Comparison of ENCODE assay signal across 8 mouse cellular contexts in genomic region chr6:149057947-149058391, GRCm38 (mm10). TPM values are rescaled to one million over a fixed set of nuclear protein-coding genes. Genes with fewer than 3 reads are reported as not detected.
DNase-seq lines count a peak whose midpoint lies in the region; ATAC-seq and TF ChIP-seq lines count a peak whose summit lies in the region.

No protein-coding gene starts in this region.

- no peak overlapping the region for H3K4me3 ChIP-seq in liver, postnatal 0 days (ENCODE audit: low read depth, low read length)
- H3K4me3 ChIP-seq in midbrain, embryonic 15.5 days, result no peak overlapping the region

- H3K27me3 ChIP-seq in liver, postnatal 0 days (ENCODE audit: insufficient read depth, low read length), result no peaks in the 10 kb centered on the region
- H3K27me3 ChIP-seq in midbrain, embryonic 15.5 days (replicated peaks), result no peaks in the 10 kb centered on the region

- DNase-seq in adrenal gland, adult (ENCODE audit: inconsistent age in 2 of 2, low spot score in 1 of 2), result peak; percentile 25 to 78
- DNase-seq in adrenal gland, postnatal 4 days (ENCODE audit: low spot score in 2 of 2), result no peak
- peak; percentile 9 for DNase-seq in ovary, postnatal 14 days (ENCODE audit: low spot score)
- no peak for DNase-seq in ovary, postnatal 36 days (ENCODE audit: low spot score)
- DNase-seq in embryo, embryonic 10 days (ENCODE audit: low spot score), result peak; percentile 35
- peak; percentile 49 for DNase-seq in liver, postnatal 0 days
- no peak for DNase-seq in c-Kit-positive CD71-positive TER-119-positive erythroid progenitor cells, embryonic 14.5 days (ENCODE audit: low spot score)

- peak; percentile 78 for TF ChIP-seq CTCF in liver, postnatal 0 days (IDR thresholded peaks at IDR 0.05; ENCODE audit: low read depth)

- H3K9ac ChIP-seq in liver, postnatal 0 days (replicated peaks), result no peak overlapping the region
- no peak overlapping the region for H3K9ac ChIP-seq in midbrain, embryonic 15.5 days

- 36% methylated on average over 3 of the region's 3 CpGs for WGBS in liver, postnatal 0 days (ENCODE audit: insufficient replicate concordance)
- 69% methylated on average over 3 of the region's 3 CpGs for WGBS in midbrain, embryonic 15.5 days

- H3K4me2 ChIP-seq in liver, postnatal 0 days (ENCODE audit: low read depth, low read length), result no peak overlapping the region
- H3K4me2 ChIP-seq in midbrain, embryonic 15.5 days, result no peak overlapping the region

- peak; percentile 86 for ATAC-seq in liver, postnatal 0 days
- no peak for ATAC-seq in midbrain, embryonic 15.5 days (replicated peaks)

- no peaks in the 10 kb centered on the region for H3K9me3 ChIP-seq in liver, postnatal 0 days (ENCODE audit: low read length)
- H3K9me3 ChIP-seq in midbrain, embryonic 15.5 days, result no peaks in the 10 kb centered on the region

- H3K4me1 ChIP-seq in liver, postnatal 0 days (ENCODE audit: insufficient read depth), result no peaks in the 10 kb centered on the region
- H3K4me1 ChIP-seq in midbrain, embryonic 15.5 days, result no peaks in the 10 kb centered on the region

- no peaks in the 10 kb centered on the region for H3K36me3 ChIP-seq in liver, postnatal 0 days (replicated peaks; ENCODE audit: insufficient read depth, low read length)
- no peaks in the 10 kb centered on the region for H3K36me3 ChIP-seq in midbrain, embryonic 15.5 days (replicated peaks)

- no peak for TF ChIP-seq EP300 in liver, postnatal 0 days (IDR thresholded peaks at IDR 0.05; ENCODE audit: low read depth)

- H3K27ac ChIP-seq in liver, postnatal 0 days (ENCODE audit: low read depth), result peak overlapping the region; percentile 78
- no peak overlapping the region for H3K27ac ChIP-seq in midbrain, embryonic 15.5 days

RNA-seq across cellular contexts. Expression of gene Dennd5b, which starts 43.5 kb away (rescaled TPM):
- total RNA-seq in adrenal gland, postnatal 4 days (2021), result 10 to 100 TPM; 22.9 to 25.8 TPM
- polyA plus RNA-seq in liver, postnatal 0 days (2015; fragmentation: Nextera tagmentation; extraction: Ambion mirVana), result 7.4 and 7.9 TPM in 2 replicates
- polyA plus RNA-seq in midbrain, embryonic 15.5 days (2015; fragmentation: Nextera tagmentation; extraction: Ambion mirVana), result 13.8 and 16.3 TPM in 2 replicates

Comparison
In these comparisons a context has a peak if more than half of its experiments do, and no peak if none do; other contexts are left out.
1. DNase-seq: peak in adrenal gland, adult (2 of 2), ovary, postnatal 14 days (single experiment), embryo, embryonic 10 days (single experiment) and liver, postnatal 0 days (single experiment); none in adrenal gland, postnatal 4 days (0 of 2), ovary, postnatal 36 days (single experiment) and c-Kit-positive CD71-positive TER-119-positive erythroid progenitor cells, embryonic 14.5 days (single experiment).